Mouse (Mus musculus) thymus, adult 2 months (tissue): ENCODE results near the gene Hoxb3. TPM values are rescaled to one million over a fixed set of nuclear protein-coding genes. Genes with fewer than 3 reads are reported as not detected.

Source experiments
- DNase-seq: peaks from one replicate; pipeline ENCODE4 v3.0.0; 2021
- H3K27ac ChIP-seq: fragments of 200-500 bp; 2 replicates; pipeline ENCODE4 v1.5.1; 2012; ENCODE audit warnings: low read length, control low read depth; ENCODE audit not compliant: control insufficient read depth, insufficient read depth
- H3K27me3 ChIP-seq: fragments of 200-500 bp; 2 replicates; pipeline ENCODE4 v1.6.1; 2012; ENCODE audit warnings: mild to moderate bottlenecking, low read length, moderate library complexity, mixed read lengths; ENCODE audit not compliant: control insufficient read depth, insufficient read depth
- H3K36me3 ChIP-seq: fragments of 200-500 bp; 2 replicates; pipeline ENCODE4 v1.6.1; 2012; ENCODE audit warnings: mild to moderate bottlenecking, low read length, moderate library complexity; ENCODE audit not compliant: control insufficient read depth, insufficient read depth
- H3K4me1 ChIP-seq: fragments of 200-500 bp; replicated peaks from 2 replicates; pipeline ENCODE4 v1.6.1; 2012; ENCODE audit warnings: low read length; ENCODE audit not compliant: control insufficient read depth, insufficient read depth
- H3K4me3 ChIP-seq: fragments of 200-500 bp; 2 replicates; pipeline ENCODE4 v1.5.1; 2012; ENCODE audit warnings: mild to moderate bottlenecking, low read length, control low read depth, moderate library complexity; ENCODE audit not compliant: control insufficient read depth, insufficient read depth
- CTCF ChIP-seq: fragments of 200-500 bp; IDR thresholded peaks from 2 replicates; pipeline ENCODE4 v1.5.1; 2012; ENCODE audit warnings: mild to moderate bottlenecking, control low read depth, low read length, moderate library complexity, borderline replicate concordance; ENCODE audit not compliant: control insufficient read depth, poor library complexity, insufficient read depth; ENCODE audit errors: extremely low read depth
- POLR2A ChIP-seq: fragments of 200-500 bp; IDR thresholded peaks from 2 replicates; pipeline ENCODE4 v1.6.1; 2012; ENCODE audit warnings: mild to moderate bottlenecking, low read length, control low read depth, moderate library complexity; ENCODE audit not compliant: control insufficient read depth, poor library complexity, insufficient read depth; ENCODE audit errors: extremely low read depth
- WGBS: fragments of 180-500 bp; shearing (Covaris S2); methylation state at CpG from one replicate; pipeline ENCODE4 v1.1.7; 2018; 5-methylcytosine and 5-hydroxymethylcytosine counted together
- polyA plus RNA-seq: library from polyadenylated mRNA; depleted of rRNA; stranded (reverse); fragments of >200 nt; gene quantifications from 2 replicates; pipeline ENCODE4 v1.2.3, GENCODE M21; 2012

The Hoxb3 gene
- polyA plus RNA-seq, 1 experiment: 1.1 TPM

- no peak for TF ChIP-seq POLR2A
- no peak for TF ChIP-seq CTCF
- no peak for DNase-seq
- WGBS: 5% methylated on average over 12 of the region's 12 CpGs
- Histone ChIP-seq H3K27me3 (peaks cover 47% of the 10 kb centered on the region), H3K27ac (no peak overlapping the region), H3K4me3 (no peak overlapping the region), H3K4me1 (no peaks in the 10 kb centered on the region; the same call in 1 of the 2 replicates), H3K36me3 (no peaks in the 10 kb centered on the region)
Measured at GRCm38 (mm10) chr11:96292565-96293301, 30.4 kb upstream of the Hoxb3 start.

GRCm38 (mm10) chr11:96293302-96293921, 29.7 kb upstream of the Hoxb3 start:
- Histone ChIP-seq H3K27ac (no peak overlapping the region), H3K27me3 (peaks cover 41% of the 10 kb centered on the region), H3K4me3 (no peak overlapping the region), H3K36me3 (no peaks in the 10 kb centered on the region), H3K4me1 (no peaks in the 10 kb centered on the region; the same call in 1 of the 2 replicates)
- DNase-seq: no peak
- 3% methylated on average over 22 of the region's 22 CpGs for WGBS
- TF ChIP-seq POLR2A: no peak
- TF ChIP-seq CTCF: no peak

GRCm38 (mm10) chr11:96294245-96295091, 28.7 kb upstream of the Hoxb3 start:
- Histone ChIP-seq H3K4me1 (no peaks in the 10 kb centered on the region; the same call in 1 of the 2 replicates), H3K27ac (no peak overlapping the region), H3K4me3 (no peak overlapping the region), H3K36me3 (no peaks in the 10 kb centered on the region), H3K27me3 (peaks cover 40% of the 10 kb centered on the region)
- DNase-seq: peak; percentile 81
- no peak for TF ChIP-seq POLR2A
- peak; percentile 66; the same call in 1 of the 2 replicates for TF ChIP-seq CTCF
- 1% methylated on average over 32 of the region's 32 CpGs for WGBS

GRCm38 (mm10) chr11:96295092-96295835, 27.9 kb upstream of the Hoxb3 start:
- Histone ChIP-seq H3K4me1 (no peaks in the 10 kb centered on the region; the same call in 1 of the 2 replicates), H3K27me3 (peaks cover 43% of the 10 kb centered on the region), H3K27ac (no peak overlapping the region), H3K4me3 (no peak overlapping the region), H3K36me3 (no peaks in the 10 kb centered on the region)
- TF ChIP-seq CTCF: no peak
- TF ChIP-seq POLR2A: no peak
- no peak for DNase-seq
- WGBS: 4% methylated on average over 30 of the region's 30 CpGs

GRCm38 (mm10) chr11:96296997-96297396, 26.1 kb upstream of the Hoxb3 start:
- Histone ChIP-seq H3K27ac (no peak overlapping the region), H3K4me1 (no peaks in the 10 kb centered on the region; the same call in 1 of the 2 replicates), H3K27me3 (peaks cover 42% of the 10 kb centered on the region), H3K36me3 (no peaks in the 10 kb centered on the region), H3K4me3 (no peak overlapping the region)
- TF ChIP-seq POLR2A: no peak
- TF ChIP-seq CTCF: no peak
- DNase-seq: no peak
- WGBS: 71% methylated on average over 2 of the region's 2 CpGs
